Mouse (Mus musculus) lung, adult 18-20 months (tissue): ENCODE measurements around the gene Fbln1.

Experiments used
- DNase-seq, 2 experiments: peaks; one replicate each; pipeline ENCODE4 v3.0.0; 2022; ENCODE audit warnings: mixed read lengths in 2 of 2

The Fbln1 gene

DNA sequence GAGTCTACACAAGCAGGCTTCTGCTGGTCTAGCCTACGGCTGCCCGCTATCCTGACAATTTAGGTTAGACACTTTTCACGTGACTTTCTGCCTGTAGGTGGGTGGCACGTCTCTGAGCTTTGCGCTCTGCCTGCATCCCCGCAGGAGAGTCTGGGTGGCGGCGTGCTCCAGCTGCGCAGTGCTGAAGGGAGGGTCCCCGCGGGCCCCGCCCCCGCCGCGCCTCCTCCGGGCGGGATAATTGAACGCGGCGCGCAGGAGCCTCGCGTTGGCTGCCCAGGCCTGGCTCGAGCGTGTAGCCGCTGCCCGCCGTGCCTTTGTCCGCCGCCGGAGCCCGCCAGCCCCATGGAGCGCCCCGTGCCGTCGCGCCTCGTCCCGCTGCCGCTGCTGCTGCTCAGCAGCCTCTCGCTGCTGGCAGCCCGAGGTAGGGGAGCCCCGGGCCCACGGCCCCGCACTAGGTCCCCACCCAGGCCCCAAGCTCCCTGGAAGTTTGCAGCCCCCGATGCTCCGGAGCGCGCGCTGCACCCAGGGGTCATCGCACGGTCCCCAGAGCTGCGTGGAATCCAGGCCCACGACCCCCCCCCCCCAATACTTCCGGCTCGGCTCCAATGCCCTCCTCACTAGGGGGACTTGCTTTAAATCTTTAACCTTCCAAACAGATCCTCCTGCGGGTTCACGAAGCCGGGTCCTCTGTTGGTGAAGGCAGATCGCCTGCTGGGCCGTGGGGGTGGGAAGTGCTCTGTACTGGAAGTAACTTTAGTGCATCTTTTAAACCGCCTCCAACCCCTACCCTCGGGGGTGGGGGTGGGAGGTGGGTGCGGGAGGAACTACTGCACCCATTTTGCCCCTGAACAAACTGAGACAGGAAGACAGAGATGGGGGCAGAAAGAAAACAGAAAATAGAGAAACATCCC lies at the start of gene Fbln1:
Fbln1 (plus strand) TSS at position 158 of the 911 bp plus-strand sequence.
- peak; percentile 44 to 53 for DNase-seq

DNA sequence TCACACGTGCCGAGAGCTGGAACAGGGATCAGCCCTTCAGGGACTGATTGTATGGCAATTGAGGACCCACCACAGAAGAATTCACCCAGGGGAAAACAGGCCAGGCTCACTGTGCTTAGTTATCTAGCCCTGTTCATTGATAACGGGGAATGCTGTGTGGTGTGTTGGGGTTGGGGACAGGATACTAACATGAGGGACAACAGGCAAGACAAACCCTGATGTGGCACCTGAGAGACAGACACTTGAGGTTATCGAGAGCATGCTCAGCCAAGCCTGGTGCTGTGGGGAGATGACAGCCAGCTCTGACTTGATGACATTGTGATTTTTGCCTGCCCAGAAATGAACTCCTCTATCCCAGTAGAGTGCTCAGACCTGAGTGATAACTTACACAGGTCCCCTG lies 49.6 kb upstream of the Fbln1 start:
- DNase-seq, result no peak

GRCm38 (mm10) chr15:85161416-85161815 lies 44.3 kb upstream of the Fbln1 start:
- DNase-seq, result no peak

DNA sequence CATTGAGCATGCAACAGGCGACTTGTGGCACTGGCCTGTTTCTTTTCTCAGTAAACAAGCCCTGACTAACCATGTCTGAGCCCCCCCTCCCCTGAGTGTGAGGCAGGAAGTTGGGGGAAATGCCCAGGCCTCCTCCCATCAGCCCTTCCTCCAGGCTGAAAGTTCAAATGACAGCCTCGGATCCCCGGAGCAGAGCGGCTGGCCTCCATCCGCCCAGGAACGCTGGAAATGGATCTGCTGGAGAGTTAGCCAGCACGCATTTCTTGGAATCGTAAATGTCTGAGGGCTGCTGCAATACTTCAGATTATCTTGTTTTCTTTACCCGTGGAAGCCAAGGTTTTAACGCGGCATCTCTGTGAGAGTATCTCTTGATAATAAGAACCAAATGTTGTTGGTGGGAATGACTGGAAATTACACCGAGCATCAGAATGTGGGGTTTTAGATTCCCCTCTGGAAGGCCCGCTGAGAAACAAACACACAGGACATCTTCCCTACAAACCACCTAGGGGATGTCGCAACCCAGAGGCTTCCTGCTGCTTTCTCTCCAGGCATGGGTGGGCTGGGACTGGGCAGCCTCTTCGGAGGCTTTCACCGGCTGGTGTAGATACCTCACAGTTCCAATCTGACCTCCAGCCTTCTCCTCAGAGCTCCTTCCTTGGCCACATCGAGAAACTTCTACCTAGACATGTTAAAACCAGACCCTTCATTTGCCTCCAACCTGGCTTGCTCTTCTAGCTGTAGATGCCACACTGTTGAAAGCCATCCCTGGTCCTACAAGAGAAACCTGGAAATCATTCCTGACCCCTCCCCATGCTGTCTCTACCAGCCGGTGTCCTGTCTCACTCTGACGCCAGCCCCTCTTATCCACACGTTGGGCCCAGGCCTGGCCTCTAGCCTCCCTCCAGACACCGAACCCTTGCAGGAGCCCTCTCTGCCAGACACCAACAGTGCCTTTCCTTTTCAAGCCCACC lies 42.8 kb upstream of the Fbln1 start:
- DNase-seq, result peak; percentile 23 to 34

DNA sequence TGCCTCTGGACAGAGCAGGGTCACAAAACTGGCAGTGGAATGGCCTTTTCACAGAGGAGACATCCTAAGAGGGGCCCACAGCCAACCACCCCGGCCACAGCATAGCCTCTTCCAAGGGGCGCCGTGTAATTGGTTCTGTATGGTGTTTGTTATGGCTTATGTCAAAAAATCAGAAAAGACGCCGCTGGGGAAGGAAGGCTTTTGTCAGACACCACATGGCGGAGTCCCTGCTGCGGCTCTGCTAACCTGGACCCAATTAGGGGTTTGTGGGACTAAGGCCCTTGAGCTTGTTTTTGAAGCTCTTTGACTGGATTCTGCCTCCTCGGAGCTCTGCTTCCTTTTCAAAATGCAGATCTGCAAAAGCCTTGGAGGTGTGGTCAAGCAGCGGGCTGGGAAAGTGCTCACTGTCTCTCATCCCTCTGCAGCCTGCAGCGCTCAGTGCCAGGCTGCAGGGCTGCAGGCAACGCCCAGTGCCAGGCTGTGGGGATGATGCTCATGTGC lies 39.3 kb upstream of the Fbln1 start:
- no peak for DNase-seq

- DNase-seq, result no peak
Observed at GRCm38 (mm10) chr15:85167086-85167679, 38.6 kb upstream of the Fbln1 start.

GRCm38 (mm10) chr15:85172054-85172453 lies 33.7 kb upstream of the Fbln1 start:
- DNase-seq, result peak; percentile 22 to 50

DNA sequence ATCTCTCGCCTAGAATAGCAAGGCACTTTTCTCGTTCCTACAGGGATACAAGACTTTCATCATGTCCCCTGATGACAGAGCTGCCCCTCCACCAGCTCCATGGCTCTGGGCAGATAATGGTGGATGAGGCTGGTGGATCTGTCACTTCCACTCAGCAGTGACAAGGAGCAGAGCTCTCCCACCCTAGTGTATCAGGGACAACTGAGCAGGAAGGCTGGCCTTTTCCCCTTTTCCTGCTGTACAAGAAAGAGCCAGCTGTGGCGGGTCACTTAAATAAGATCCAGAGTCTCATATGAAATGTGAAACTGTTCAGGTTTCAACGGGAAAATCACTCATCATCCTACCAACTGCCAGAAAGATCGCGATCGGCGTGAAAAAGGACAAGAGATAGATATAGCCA lies 32.3 kb upstream of the Fbln1 start:
- no peak for DNase-seq

GRCm38 (mm10) chr15:85174060-85174459 lies 31.7 kb upstream of the Fbln1 start:
- DNase-seq, result no peak

DNA sequence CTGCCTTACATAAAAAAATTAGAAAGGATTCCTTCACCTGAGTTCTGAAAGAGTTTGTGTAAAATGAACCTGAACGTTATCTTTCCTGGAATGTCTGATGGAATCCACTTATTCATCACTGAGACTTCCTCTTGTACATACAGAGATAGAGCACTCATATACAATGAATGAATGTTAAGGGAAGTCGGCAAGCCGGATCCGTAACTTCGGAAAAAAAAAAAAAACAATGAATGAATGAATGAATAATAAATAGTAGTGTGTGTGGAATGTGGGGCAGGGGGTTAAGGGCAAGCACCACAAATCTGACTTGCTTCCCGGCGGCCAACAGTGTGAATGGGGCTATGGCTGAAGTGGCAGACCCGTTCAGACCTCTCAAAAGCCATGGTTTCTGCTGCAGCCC lies 28.2 kb upstream of the Fbln1 start:
- no peak for DNase-seq

GRCm38 (mm10) chr15:85178172-85178571 lies 27.6 kb upstream of the Fbln1 start:
- DNase-seq, result no peak

GRCm38 (mm10) chr15:85179528-85180180 lies 26.1 kb upstream of the Fbln1 start:
- DNase-seq, result no peak

- no peak for DNase-seq
Observed at GRCm38 (mm10) chr15:85180368-85180767, 25.4 kb upstream of the Fbln1 start.

DNA sequence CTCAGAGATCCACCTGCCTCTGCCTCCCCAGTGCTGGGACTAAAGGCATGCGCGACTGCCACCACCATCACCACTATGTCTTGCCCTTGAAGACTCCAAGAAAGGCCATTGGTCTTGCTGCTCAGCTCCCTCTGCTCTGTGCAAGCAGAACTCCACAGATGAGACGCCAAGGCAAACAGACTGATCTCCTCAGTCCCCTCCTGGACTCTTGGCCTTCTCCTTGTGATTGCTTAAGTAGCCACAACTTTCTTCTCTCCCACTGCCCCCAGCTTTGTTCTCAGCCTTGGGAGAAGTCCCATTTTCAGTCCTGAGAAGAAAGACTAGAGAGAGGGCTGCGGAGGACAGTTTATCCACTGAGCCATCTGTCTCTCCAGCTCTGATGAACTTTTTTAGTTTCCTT lies 23.7 kb upstream of the Fbln1 start:
- DNase-seq, result peak in 1 of 2 experiments; percentile 12

DNA sequence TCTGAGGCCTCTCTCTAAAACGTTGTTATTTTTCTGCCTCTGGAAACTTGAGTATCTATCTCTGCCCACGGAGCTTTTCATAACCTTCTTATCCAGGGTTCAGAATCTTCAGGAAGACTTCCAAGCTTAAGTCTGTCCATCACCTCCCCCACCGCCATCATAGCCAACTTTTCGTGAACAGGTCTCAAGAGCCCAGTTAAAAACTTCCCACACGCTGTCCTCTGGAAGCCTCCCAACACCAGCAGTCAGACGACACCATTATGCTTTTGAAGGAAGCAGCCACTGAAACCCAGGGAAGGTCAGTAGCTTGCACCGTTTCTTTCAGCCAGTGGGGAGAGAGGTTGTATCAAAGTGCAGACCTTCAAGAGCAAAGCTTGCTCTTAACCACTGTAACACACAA lies 18.8 kb upstream of the Fbln1 start:
- no peak for DNase-seq

DNA sequence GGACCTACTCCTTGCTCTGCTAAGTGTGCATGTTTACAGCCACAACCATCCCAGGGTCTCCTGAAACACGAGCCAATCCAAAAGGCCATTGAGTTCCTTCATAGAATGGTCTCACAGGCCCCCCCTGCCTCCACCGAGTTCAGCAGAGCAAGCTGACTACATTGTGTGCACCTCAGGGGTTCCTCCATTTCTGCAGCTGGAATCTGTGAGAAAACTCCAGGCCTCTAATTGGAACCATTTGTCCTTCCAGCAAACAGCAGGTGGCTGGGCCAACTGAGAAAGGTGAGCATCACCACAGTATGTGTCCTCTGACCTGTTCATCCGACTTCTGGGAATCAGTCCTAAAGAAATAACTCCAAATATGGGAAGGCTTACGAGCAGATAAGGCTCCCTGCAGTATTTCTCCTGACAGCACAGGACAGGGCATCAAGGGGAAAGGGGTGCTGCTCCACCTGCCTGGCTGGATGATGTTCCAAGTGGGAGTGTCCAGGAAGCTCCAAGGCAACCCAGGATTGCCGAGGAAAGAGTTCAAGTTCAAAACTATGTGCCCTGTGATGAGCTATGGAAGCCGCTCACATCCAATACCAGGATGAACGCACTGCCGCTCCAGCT lies 17.5 kb upstream of the Fbln1 start:
- DNase-seq, result no peak

GRCm38 (mm10) chr15:85200446-85201289 lies 5.1 kb upstream of the Fbln1 start:
- peak; percentile 22 to 51 for DNase-seq

GRCm38 (mm10) chr15:85202199-85202598 lies 3.5 kb upstream of the Fbln1 start:
- no peak for DNase-seq

- DNase-seq, result no peak
Observed at GRCm38 (mm10) chr15:85202787-85203186, 3.0 kb upstream of the Fbln1 start.

GRCm38 (mm10) chr15:85204383-85204782 lies 1.4 kb upstream of the Fbln1 start:
- DNase-seq, result no peak

DNA sequence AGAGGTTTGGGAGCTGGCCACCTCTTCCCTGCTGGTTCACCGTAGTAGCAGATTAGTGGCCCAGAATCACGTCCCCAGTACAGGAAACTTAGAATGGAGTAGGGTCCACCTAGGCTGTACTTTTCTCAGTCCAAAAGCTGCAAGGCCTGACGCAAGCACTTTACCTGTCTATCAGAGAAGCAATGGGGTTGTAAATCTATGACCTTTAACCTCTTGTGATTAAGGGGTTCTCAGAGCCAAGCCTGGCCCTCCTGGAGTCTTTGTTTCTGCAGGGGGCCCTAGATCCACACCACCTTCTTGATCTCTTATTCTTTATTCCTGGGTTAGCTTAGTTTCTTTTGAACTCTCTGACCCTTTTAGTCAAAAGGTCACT lies 940 bp downstream of the Fbln1 start:
- no peak for DNase-seq
